Mouse (Mus musculus) hindbrain, embryonic 13.5 days (tissue): ENCODE results near the gene Lrch1. TPM values are rescaled to one million over a fixed set of nuclear protein-coding genes. Genes with fewer than 3 reads are reported as not detected.

Source experiments
- ATAC-seq: fragments of 200-750 bp; cut with Nextera tagmentation; 2 replicates; pipeline ENCODE4 v1.8.0; 2017; ENCODE audit warnings: moderate TSS enrichment; ENCODE audit not compliant: low FRiP score
- H3K27ac ChIP-seq: fragments of 300-500 bp; sonication (generic); 2 replicates; pipeline ENCODE4 v1.5.1; 2015; ENCODE audit warnings: inconsistent platforms, mild to moderate bottlenecking, moderate library complexity
- H3K27me3 ChIP-seq: fragments of 300-500 bp; sonication (generic); 2 replicates; pipeline ENCODE4 v1.6.1; 2015; ENCODE audit warnings: mild to moderate bottlenecking, inconsistent platforms
- H3K36me3 ChIP-seq: fragments of 300-500 bp; sonication (generic); 2 replicates; pipeline ENCODE4 v1.6.1; 2015; ENCODE audit warnings: mild to moderate bottlenecking, inconsistent platforms
- H3K4me1 ChIP-seq: fragments of 300-500 bp; sonication (generic); replicated peaks from 2 replicates; pipeline ENCODE4 v1.6.1; 2015; ENCODE audit warnings: inconsistent platforms
- H3K4me2 ChIP-seq: fragments of 300-500 bp; sonication (generic); 2 replicates; pipeline ENCODE4 v1.6.1; 2015; ENCODE audit warnings: inconsistent platforms, mild to moderate bottlenecking, moderate library complexity
- H3K4me3 ChIP-seq: fragments of 300-500 bp; sonication (generic); 2 replicates; pipeline ENCODE4 v1.5.1; 2015; ENCODE audit warnings: mild to moderate bottlenecking, inconsistent platforms
- H3K9ac ChIP-seq: fragments of 300-500 bp; sonication (generic); 2 replicates; pipeline ENCODE4 v1.6.1; 2015; ENCODE audit warnings: mild to moderate bottlenecking, inconsistent platforms
- H3K9me3 ChIP-seq: fragments of 300-500 bp; sonication (generic); 2 replicates; pipeline ENCODE4 v1.6.1; 2016; ENCODE audit warnings: inconsistent platforms
- WGBS: fragments of 180-500 bp; shearing (Covaris S2); methylation state at CpG from one replicate; pipeline ENCODE4 v1.1.7; 2015; 5-methylcytosine and 5-hydroxymethylcytosine counted together
- polyA plus RNA-seq: library from polyadenylated mRNA; unstranded; fragments of >200 nt; fragmentation: Nextera tagmentation; extraction: Ambion mirVana; gene quantifications from 2 replicates; pipeline ENCODE4 v1.2.1, GENCODE M21; 2015

Gene Lrch1
- 13.1 and 13.2 TPM in 2 replicates for polyA plus RNA-seq

- H3K36me3 ChIP-seq: no peaks in the 10 kb centered on the region
- peak within 1 kb of the TSS; percentile 94 for H3K27ac ChIP-seq
- under 1% methylated on average over 65 of the region's 65 CpGs for WGBS
- no peaks in the 10 kb centered on the region for H3K9me3 ChIP-seq
- H3K9ac ChIP-seq: peak within 1 kb of the TSS; percentile 91
- ATAC-seq: peak; percentile 68
- H3K4me2 ChIP-seq: peak within 1 kb of the TSS; percentile 85
- peak within 1 kb of the TSS; percentile 89 for H3K4me3 ChIP-seq
- H3K27me3 ChIP-seq: no peaks in the 10 kb centered on the region
- H3K4me1 ChIP-seq: peaks cover 30% of the 10 kb centered on the region
Observed at GRCm38 (mm10) chr14:74947376-74948013, at the start of gene Lrch1. Lrch1 (minus strand) TSS chr14:74947876.

- ATAC-seq: no peak
- Histone ChIP-seq H3K27ac (no peak overlapping the region), H3K4me3 (no peak overlapping the region), H3K9ac (no peak overlapping the region), H3K4me1 (no peaks in the 10 kb centered on the region), H3K27me3 (no peaks in the 10 kb centered on the region), H3K36me3 (no peaks in the 10 kb centered on the region), H3K4me2 (no peak overlapping the region), H3K9me3 (no peaks in the 10 kb centered on the region)
- WGBS: 99% methylated on average over 2 of the region's 2 CpGs
Observed at GRCm38 (mm10) chr14:74997041-74997440, 49.4 kb upstream of the Lrch1 start.

GRCm38 (mm10) chr14:74996556-74996955, 48.9 kb upstream of the Lrch1 start:
- Histone ChIP-seq H3K9me3 (no peaks in the 10 kb centered on the region), H3K4me3 (no peak overlapping the region), H3K36me3 (no peaks in the 10 kb centered on the region), H3K9ac (no peak overlapping the region), H3K27ac (no peak overlapping the region), H3K4me1 (no peaks in the 10 kb centered on the region), H3K27me3 (no peaks in the 10 kb centered on the region), H3K4me2 (no peak overlapping the region)
- WGBS: 79% methylated on average over 3 of the region's 3 CpGs
- no peak for ATAC-seq

GRCm38 (mm10) chr14:74990504-74990903, 42.8 kb upstream of the Lrch1 start:
- H3K4me3 ChIP-seq: no peak overlapping the region
- no peak; the same call in 1 of the 2 replicates for ATAC-seq
- no peaks in the 10 kb centered on the region for H3K36me3 ChIP-seq
- no peaks in the 10 kb centered on the region for H3K4me1 ChIP-seq
- 0% methylated on average over 1 of the region's 1 CpGs for WGBS
- no peaks in the 10 kb centered on the region for H3K27me3 ChIP-seq
- H3K4me2 ChIP-seq: no peak overlapping the region
- no peak overlapping the region for H3K9ac ChIP-seq
- H3K9me3 ChIP-seq: no peaks in the 10 kb centered on the region
- no peak overlapping the region for H3K27ac ChIP-seq

- H3K9ac ChIP-seq: no peak overlapping the region
- H3K4me1 ChIP-seq: no peaks in the 10 kb centered on the region
- H3K27ac ChIP-seq: no peak overlapping the region
- WGBS: 86% methylated on average over 4 of the region's 4 CpGs
- H3K9me3 ChIP-seq: no peaks in the 10 kb centered on the region
- H3K4me2 ChIP-seq: no peak overlapping the region
- no peaks in the 10 kb centered on the region for H3K36me3 ChIP-seq
- no peaks in the 10 kb centered on the region for H3K27me3 ChIP-seq
- no peak overlapping the region for H3K4me3 ChIP-seq
- no peak for ATAC-seq
Observed at GRCm38 (mm10) chr14:74989909-74990308, 42.2 kb upstream of the Lrch1 start.

GRCm38 (mm10) chr14:74989322-74989721, 41.6 kb upstream of the Lrch1 start:
- H3K36me3 ChIP-seq: no peaks in the 10 kb centered on the region
- no peak overlapping the region for H3K4me2 ChIP-seq
- no peaks in the 10 kb centered on the region for H3K27me3 ChIP-seq
- 49% methylated on average over 4 of the region's 4 CpGs for WGBS
- ATAC-seq: no peak
- no peaks in the 10 kb centered on the region for H3K4me1 ChIP-seq
- H3K9me3 ChIP-seq: no peaks in the 10 kb centered on the region
- no peak overlapping the region for H3K9ac ChIP-seq
- no peak overlapping the region for H3K27ac ChIP-seq
- H3K4me3 ChIP-seq: no peak overlapping the region

- Histone ChIP-seq H3K36me3 (no peaks in the 10 kb centered on the region), H3K4me1 (no peaks in the 10 kb centered on the region), H3K27me3 (no peaks in the 10 kb centered on the region), H3K4me2 (no peak overlapping the region), H3K4me3 (no peak overlapping the region), H3K9me3 (no peaks in the 10 kb centered on the region), H3K9ac (no peak overlapping the region), H3K27ac (no peak overlapping the region)
- 83% methylated on average over 3 of the region's 3 CpGs for WGBS
- ATAC-seq: no peak
Observed at GRCm38 (mm10) chr14:74986527-74986926, 38.9 kb upstream of the Lrch1 start.

GRCm38 (mm10) chr14:74985658-74986057, 38.0 kb upstream of the Lrch1 start:
- H3K27ac ChIP-seq: no peak overlapping the region
- WGBS: 63% methylated on average over 4 of the region's 4 CpGs
- H3K27me3 ChIP-seq: no peaks in the 10 kb centered on the region
- no peaks in the 10 kb centered on the region for H3K4me1 ChIP-seq
- no peaks in the 10 kb centered on the region for H3K9me3 ChIP-seq
- no peaks in the 10 kb centered on the region for H3K36me3 ChIP-seq
- H3K4me2 ChIP-seq: no peak overlapping the region
- ATAC-seq: no peak
- H3K9ac ChIP-seq: no peak overlapping the region
- H3K4me3 ChIP-seq: no peak overlapping the region

GRCm38 (mm10) chr14:74984817-74985391, 37.2 kb upstream of the Lrch1 start:
- WGBS: 81% methylated on average over 7 of the region's 7 CpGs
- Histone ChIP-seq H3K27me3 (no peaks in the 10 kb centered on the region), H3K36me3 (no peaks in the 10 kb centered on the region), H3K9me3 (no peaks in the 10 kb centered on the region), H3K4me3 (no peak overlapping the region), H3K27ac (no peak overlapping the region), H3K4me2 (no peak overlapping the region), H3K4me1 (no peaks in the 10 kb centered on the region), H3K9ac (no peak overlapping the region)
- no peak for ATAC-seq

- Histone ChIP-seq H3K9me3 (no peaks in the 10 kb centered on the region), H3K27ac (no peak overlapping the region), H3K4me1 (no peaks in the 10 kb centered on the region), H3K36me3 (no peaks in the 10 kb centered on the region), H3K27me3 (no peaks in the 10 kb centered on the region), H3K4me2 (no peak overlapping the region), H3K4me3 (no peak overlapping the region), H3K9ac (no peak overlapping the region)
- 85% methylated on average over 5 of the region's 5 CpGs for WGBS
- no peak for ATAC-seq
Observed at GRCm38 (mm10) chr14:74983079-74983478, 35.4 kb upstream of the Lrch1 start.

GRCm38 (mm10) chr14:74981016-74981415, 33.3 kb upstream of the Lrch1 start:
- Histone ChIP-seq H3K36me3 (no peaks in the 10 kb centered on the region), H3K27ac (no peak overlapping the region), H3K4me2 (no peak overlapping the region), H3K4me3 (no peak overlapping the region), H3K9me3 (no peaks in the 10 kb centered on the region), H3K9ac (no peak overlapping the region), H3K27me3 (no peaks in the 10 kb centered on the region), H3K4me1 (no peaks in the 10 kb centered on the region)
- ATAC-seq: no peak
- 22% methylated on average over 3 of the region's 3 CpGs for WGBS

GRCm38 (mm10) chr14:74976972-74977371, 29.3 kb upstream of the Lrch1 start:
- Histone ChIP-seq H3K36me3 (no peaks in the 10 kb centered on the region), H3K9me3 (no peaks in the 10 kb centered on the region), H3K27me3 (no peaks in the 10 kb centered on the region), H3K4me3 (no peak overlapping the region), H3K4me2 (no peak overlapping the region), H3K9ac (no peak overlapping the region), H3K4me1 (no peaks in the 10 kb centered on the region), H3K27ac (no peak overlapping the region)
- 81% methylated on average over 6 of the region's 6 CpGs for WGBS
- ATAC-seq: no peak

GRCm38 (mm10) chr14:74974136-74974651, 26.5 kb upstream of the Lrch1 start:
- no peaks in the 10 kb centered on the region for H3K27me3 ChIP-seq
- H3K27ac ChIP-seq: no peak overlapping the region
- H3K4me2 ChIP-seq: no peak overlapping the region
- no peaks in the 10 kb centered on the region for H3K9me3 ChIP-seq
- no peaks in the 10 kb centered on the region for H3K36me3 ChIP-seq
- no peak overlapping the region for H3K9ac ChIP-seq
- ATAC-seq: no peak
- no peak overlapping the region for H3K4me3 ChIP-seq
- H3K4me1 ChIP-seq: no peaks in the 10 kb centered on the region
- 69% methylated on average over 10 of the region's 10 CpGs for WGBS
